Mouse (Mus musculus): ENCODE measurements around the gene Stx1a.

Gene Stx1a

GRCm38 (mm10) chr5:135007802-135008571 lies 15.3 kb upstream of the Stx1a start:
- DNase-seq (ENCODE audit: extremely low read depth, insufficient read length, low spot score) = no peak

- DNase-seq (ENCODE audit: extremely low read depth, insufficient read length, low spot score) = peak; percentile 99
Observed at GRCm38 (mm10) chr5:135008671-135009589, 14.4 kb upstream of the Stx1a start, which contains the start of gene Abhd11. Gene Abhd11 (plus strand): TSS chr5:135009152.

- DNase-seq (ENCODE audit: extremely low read depth, insufficient read length, low spot score) = peak; percentile 96
Observed at GRCm38 (mm10) chr5:135009590-135010319, 13.5 kb upstream of the Stx1a start.

GRCm38 (mm10) chr5:135010320-135010709 lies 13.0 kb upstream of the Stx1a start:
- no peak for DNase-seq (ENCODE audit: extremely low read depth, insufficient read length, low spot score)

- no peak for DNase-seq (ENCODE audit: extremely low read depth, insufficient read length, low spot score)
Observed at GRCm38 (mm10) chr5:135010841-135011743, 12.2 kb upstream of the Stx1a start.

- no peak for DNase-seq (ENCODE audit: extremely low read depth, insufficient read length, low spot score)
Observed at GRCm38 (mm10) chr5:135011809-135012613, 11.3 kb upstream of the Stx1a start.

- DNase-seq (ENCODE audit: extremely low read depth, insufficient read length, low spot score) = peak; percentile 65
Observed at GRCm38 (mm10) chr5:135012671-135013441, 10.4 kb upstream of the Stx1a start.

GRCm38 (mm10) chr5:135015497-135015896 lies 7.8 kb upstream of the Stx1a start:
- DNase-seq (ENCODE audit: extremely low read depth, insufficient read length, low spot score) = no peak

- no peak for DNase-seq (ENCODE audit: extremely low read depth, insufficient read length, low spot score)
Observed at GRCm38 (mm10) chr5:135016224-135016759, 7.0 kb upstream of the Stx1a start.

- peak; percentile 48 for DNase-seq (ENCODE audit: extremely low read depth, insufficient read length, low spot score)
Observed at GRCm38 (mm10) chr5:135021814-135022213, 1.5 kb upstream of the Stx1a start.

GRCm38 (mm10) chr5:135024665-135025224 lies 1.5 kb downstream of the Stx1a start:
- DNase-seq (ENCODE audit: extremely low read depth, insufficient read length, low spot score) = no peak

- DNase-seq (ENCODE audit: extremely low read depth, insufficient read length, low spot score) = no peak
Observed at GRCm38 (mm10) chr5:135025899-135026298, 2.6 kb downstream of the Stx1a start.

- DNase-seq (ENCODE audit: extremely low read depth, insufficient read length, low spot score) = peak; percentile 70
Observed at GRCm38 (mm10) chr5:135029007-135029854, 5.9 kb downstream of the Stx1a start.

- DNase-seq (ENCODE audit: extremely low read depth, insufficient read length, low spot score) = no peak
Observed at GRCm38 (mm10) chr5:135032581-135032980, 9.3 kb downstream of the Stx1a start.

- DNase-seq (ENCODE audit: extremely low read depth, insufficient read length, low spot score) = no peak
Observed at GRCm38 (mm10) chr5:135034593-135034992, 11.3 kb downstream of the Stx1a start.

- DNase-seq (ENCODE audit: extremely low read depth, insufficient read length, low spot score) = no peak
Observed at GRCm38 (mm10) chr5:135035608-135036359, 12.5 kb downstream of the Stx1a start.

Data from 3134 (cell line).